Comparison of ENCODE assay signal across 8 mouse cellular contexts in the genomic region with DNA sequence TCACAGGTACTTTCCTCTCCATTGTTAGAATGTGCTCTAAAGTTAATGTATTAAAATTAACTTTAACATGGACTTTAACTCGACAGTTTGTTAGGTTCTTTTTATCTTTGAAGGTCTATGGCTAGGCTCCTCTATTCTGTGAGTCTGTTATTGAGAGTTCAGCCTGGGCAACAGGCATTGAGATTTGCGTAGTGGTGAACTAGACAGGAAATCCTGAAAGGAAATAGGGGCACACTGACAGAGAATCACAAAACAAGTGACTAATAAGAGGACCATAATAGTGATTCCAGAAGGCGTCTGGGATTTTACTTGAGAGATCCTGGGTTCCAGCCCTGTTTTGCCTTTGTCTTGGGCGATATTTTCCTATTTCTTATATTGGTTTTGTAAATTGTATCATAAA. TPM values are rescaled to one million over a fixed set of nuclear protein-coding genes. Genes with fewer than 3 reads are reported as not detected.
DNase-seq lines count a peak whose midpoint lies in the region; ATAC-seq and TF ChIP-seq lines count a peak whose summit lies in the region.

No protein-coding gene starts in this region.

- no peaks in the 10 kb centered on the region; the same call in 1 of the 2 replicates for H3K4me1 ChIP-seq in spleen, adult 2 months (ENCODE audit: control insufficient read depth, insufficient read depth, insufficient read length)
- H3K4me1 ChIP-seq in forebrain, embryonic 13.5 days = peaks cover 17% of the 10 kb centered on the region
- H3K4me1 ChIP-seq in intestine, embryonic 14.5 days (replicated peaks; ENCODE audit: control insufficient read depth, insufficient read depth, low read length) = peaks cover 3% of the 10 kb centered on the region
- H3K4me1 ChIP-seq in midbrain, embryonic 15.5 days = 0 out of 2 replicates have a peak, but pooled peaks cover 6% of the 10 kb centered on the region

- no peak for TF ChIP-seq POLR2A in spleen, adult 2 months (IDR thresholded peaks at IDR 0.05; ENCODE audit: low read depth, low read length)

- 0 out of 2 replicates have a peak overlapping the region, but pooled peaks have one; percentile 91 for H3K4me3 ChIP-seq in spleen, adult 2 months (ENCODE audit: extremely low read depth, insufficient read depth, insufficient read length)
- H3K4me3 ChIP-seq in forebrain, embryonic 13.5 days = peak overlapping the region; percentile 77
- H3K4me3 ChIP-seq in intestine, embryonic 14.5 days (ENCODE audit: low read depth, low read length) = peak overlapping the region; percentile 88
- H3K4me3 ChIP-seq in midbrain, embryonic 15.5 days = peak overlapping the region; percentile 73

- H3K36me3 ChIP-seq in spleen, adult 2 months (ENCODE audit: control insufficient read depth, insufficient read depth, low read length) = no peaks in the 10 kb centered on the region
- no peaks in the 10 kb centered on the region for H3K36me3 ChIP-seq in forebrain, embryonic 13.5 days (ENCODE audit: poor library complexity, severe bottlenecking)
- no peaks in the 10 kb centered on the region for H3K36me3 ChIP-seq in intestine, embryonic 14.5 days (ENCODE audit: control insufficient read depth, insufficient read depth, low read length)
- H3K36me3 ChIP-seq in midbrain, embryonic 15.5 days (replicated peaks) = no peaks in the 10 kb centered on the region

- H3K27ac ChIP-seq in spleen, adult 2 months (ENCODE audit: insufficient read depth, low read length) = peak overlapping the region; percentile 45; the same call in 1 of the 2 replicates
- H3K27ac ChIP-seq in forebrain, embryonic 13.5 days = no peak overlapping the region
- H3K27ac ChIP-seq in intestine, embryonic 14.5 days (ENCODE audit: low read depth) = no peak overlapping the region; the same call in 1 of the 2 replicates
- H3K27ac ChIP-seq in midbrain, embryonic 15.5 days = no peak overlapping the region

- no peak overlapping the region for H3K9ac ChIP-seq in forebrain, embryonic 13.5 days
- no peak overlapping the region for H3K9ac ChIP-seq in intestine, embryonic 14.5 days (ENCODE audit: low read length)
- no peak overlapping the region for H3K9ac ChIP-seq in midbrain, embryonic 15.5 days

- WGBS in spleen, adult 2 months = 9% methylated on average over 4 of the region's 4 CpGs
- WGBS in forebrain, embryonic 13.5 days = 69% methylated on average over 4 of the region's 4 CpGs
- WGBS in intestine, embryonic 14.5 days = 73% methylated on average over 4 of the region's 4 CpGs
- WGBS in midbrain, embryonic 15.5 days = 77% methylated on average over 4 of the region's 4 CpGs

- DNase-seq in spleen, adult 2 months (ENCODE audit: low read depth in 1 of 2, low spot score in 2 of 2) = peak in 1 of 2 experiments; percentile 47
- DNase-seq in spleen, postnatal 14 days (ENCODE audit: low spot score in 2 of 2) = no peak
- DNase-seq in intestine, embryonic 14.5 days (ENCODE audit: low spot score) = no peak
- no peak for DNase-seq in cerebellum, postnatal 25 days
- no peak for DNase-seq in ovary, adult 18-20 months (ENCODE audit: low spot score)
- DNase-seq in gastrocnemius, postnatal 10 days = no peak

- no peaks in the 10 kb centered on the region for H3K27me3 ChIP-seq in spleen, adult 2 months (ENCODE audit: control insufficient read depth, insufficient read depth, low read length)
- H3K27me3 ChIP-seq in forebrain, embryonic 13.5 days = no peaks in the 10 kb centered on the region
- no peaks in the 10 kb centered on the region for H3K27me3 ChIP-seq in intestine, embryonic 14.5 days (replicated peaks; ENCODE audit: control insufficient read depth, insufficient read depth, low read length)
- no peaks in the 10 kb centered on the region for H3K27me3 ChIP-seq in midbrain, embryonic 15.5 days (replicated peaks)

- ATAC-seq in forebrain, embryonic 13.5 days = no peak
- ATAC-seq in intestine, embryonic 14.5 days (replicated peaks; ENCODE audit: low FRiP score, low TSS enrichment, low read depth) = no peak
- no peak for ATAC-seq in midbrain, embryonic 15.5 days (replicated peaks)

- peak overlapping the region; percentile 81 for H3K4me2 ChIP-seq in forebrain, embryonic 13.5 days
- H3K4me2 ChIP-seq in intestine, embryonic 14.5 days (ENCODE audit: low read length) = peak overlapping the region; percentile 55
- peak overlapping the region; percentile 77 for H3K4me2 ChIP-seq in midbrain, embryonic 15.5 days

- no peaks in the 10 kb centered on the region for H3K9me3 ChIP-seq in forebrain, embryonic 13.5 days (replicated peaks)
- H3K9me3 ChIP-seq in intestine, embryonic 14.5 days (ENCODE audit: control insufficient read depth, low read length) = no peaks in the 10 kb centered on the region
- no peaks in the 10 kb centered on the region for H3K9me3 ChIP-seq in midbrain, embryonic 15.5 days

- no peak for TF ChIP-seq CTCF in spleen, adult 2 months (IDR thresholded peaks at IDR 0.05; ENCODE audit: extremely low read depth, insufficient read depth, insufficient read length, insufficient replicate concordance)

RNA-seq across cellular contexts. Expression of gene Spata6, which starts 0.5 kb away (rescaled TPM):
- polyA plus RNA-seq in spleen, adult 2 months (2012; rRNA removed) = 8.9 and 16.8 TPM in 2 replicates
- polyA plus RNA-seq in forebrain, embryonic 13.5 days (2015; fragmentation: Nextera tagmentation; extraction: Ambion mirVana) = 11.3 and 12.5 TPM in 2 replicates
- 19.4 and 22.8 TPM in 2 replicates for polyA plus RNA-seq in intestine, embryonic 14.5 days (2014; fragmentation: Nextera tagmentation; extraction: Ambion mirVana)
- 13.2 and 13.8 TPM in 2 replicates for polyA plus RNA-seq in midbrain, embryonic 15.5 days (2015; fragmentation: Nextera tagmentation; extraction: Ambion mirVana)
- 10 to 100 TPM; 10.6 to 15.8 TPM for total RNA-seq in gastrocnemius, postnatal 10 days (2021)
